Mouse (Mus musculus): Measurements from ENCODE around the gene Vps37c.

- TF ChIP-seq EP300 (IDR thresholded peaks at IDR 0.05; ENCODE audit: low read depth), result no peak
- no peak for TF ChIP-seq CTCF (IDR thresholded peaks at IDR 0.05; ENCODE audit: low read depth)
Measured at GRCm38 (mm10) chr19:10678772-10679067, 9.8 kb upstream of the Vps37c start.

Data from heart, postnatal 0 days (tissue).